Mouse (Mus musculus) urinary bladder, postnatal 25 days (tissue): ENCODE measurements around the gene Gsn.

Source experiments
- DNase-seq: peaks from one replicate; pipeline ENCODE4 v3.0.0; 2022; ENCODE audit warnings: low spot score

Gsn gene

GRCm38 (mm10) chr2:35253751-35254150 lies 2.4 kb upstream of the Gsn start:
- no peak for DNase-seq

DNA sequence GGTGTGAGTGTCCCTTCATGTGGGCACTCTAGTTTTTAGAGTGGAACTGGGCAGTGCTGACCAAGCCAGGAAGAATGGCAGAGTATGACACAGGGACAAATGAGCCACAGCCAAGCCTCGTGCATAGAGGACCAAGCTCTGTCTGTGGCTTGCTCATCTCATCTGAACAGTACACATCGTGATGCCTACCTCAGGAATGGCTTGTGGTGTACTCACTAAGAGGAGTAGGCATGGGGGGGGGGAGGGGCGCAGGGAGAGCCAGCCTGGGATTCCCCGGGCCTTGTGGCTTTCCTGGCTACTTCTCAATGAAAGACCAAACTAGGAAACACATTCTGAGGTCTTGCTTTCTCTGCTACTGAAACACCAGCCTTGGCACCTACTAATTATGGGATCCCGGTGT lies 1.2 kb upstream of the Gsn start:
- no peak for DNase-seq

DNA sequence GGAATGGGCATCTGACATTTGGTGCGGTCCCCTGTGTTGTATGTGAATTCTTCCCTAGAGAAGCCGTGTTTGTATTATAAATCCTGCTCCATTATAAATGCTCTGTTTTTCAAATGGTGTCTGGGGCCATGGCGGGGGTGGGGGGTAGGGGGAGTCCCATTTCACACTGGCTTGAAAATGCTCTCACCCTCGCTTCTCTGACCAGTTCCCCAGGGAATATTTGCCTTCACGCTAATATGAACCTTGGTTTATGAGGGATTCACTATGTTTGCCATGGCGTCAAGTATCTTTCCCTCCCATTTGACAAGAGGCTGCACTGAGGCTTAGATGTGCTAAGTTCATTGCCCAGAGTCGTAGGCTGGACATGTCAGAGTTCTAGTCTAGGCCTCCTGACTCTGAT lies 718 bp upstream of the Gsn start:
- no peak for DNase-seq

GRCm38 (mm10) chr2:35256932-35257331 lies 752 bp downstream of the Gsn start:
- no peak for DNase-seq

DNA sequence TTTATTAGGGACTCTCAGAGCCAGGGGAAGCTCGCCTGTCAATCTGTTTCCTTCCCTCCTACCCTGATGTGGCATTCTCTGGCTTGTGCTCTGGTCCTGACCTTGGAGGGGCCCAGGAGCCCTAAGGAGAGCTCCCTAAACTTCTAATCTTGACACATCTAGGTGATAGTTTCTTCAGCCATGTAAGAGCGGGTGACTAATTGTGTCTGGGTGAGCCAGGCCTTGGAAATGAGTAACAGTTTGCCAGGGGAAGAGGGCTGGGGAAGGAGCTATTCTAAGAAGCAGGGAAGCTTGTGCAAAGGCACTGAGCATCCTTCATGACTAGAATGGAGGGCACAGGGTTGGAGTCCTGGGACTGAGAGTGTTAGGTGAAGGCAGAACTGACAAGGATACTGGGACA lies 1.7 kb downstream of the Gsn start:
- no peak for DNase-seq

GRCm38 (mm10) chr2:35258590-35258989 lies 2.4 kb downstream of the Gsn start:
- DNase-seq: no peak

- no peak for DNase-seq
These were observed 3.3 kb downstream of the Gsn start for GRCm38 (mm10) chr2:35259338-35260080.

- no peak for DNase-seq
These were observed 4.1 kb downstream of the Gsn start for GRCm38 (mm10) chr2:35260291-35260690.

DNA sequence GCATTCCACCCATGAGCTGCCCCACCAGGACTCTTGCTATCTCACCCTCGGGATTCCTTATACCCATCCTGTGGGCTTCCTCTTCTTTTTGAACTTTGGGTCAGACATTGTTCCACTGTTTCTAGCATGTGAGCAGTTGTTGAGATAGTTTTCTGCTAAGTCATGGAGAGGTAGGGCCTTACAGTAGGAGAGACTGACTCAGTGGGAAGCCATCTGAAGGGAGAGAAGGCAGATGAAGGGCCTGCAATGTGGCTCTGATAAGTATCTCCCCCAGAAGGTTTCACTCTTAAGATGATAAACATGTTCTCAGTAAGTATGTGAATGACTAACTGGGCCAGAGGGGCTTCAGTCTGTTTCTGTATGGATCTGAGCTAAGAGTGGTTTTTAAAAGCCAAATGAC lies 7.9 kb downstream of the Gsn start:
- no peak for DNase-seq

- no peak for DNase-seq
These were observed 9.1 kb downstream of the Gsn start for GRCm38 (mm10) chr2:35265296-35265695.

DNA sequence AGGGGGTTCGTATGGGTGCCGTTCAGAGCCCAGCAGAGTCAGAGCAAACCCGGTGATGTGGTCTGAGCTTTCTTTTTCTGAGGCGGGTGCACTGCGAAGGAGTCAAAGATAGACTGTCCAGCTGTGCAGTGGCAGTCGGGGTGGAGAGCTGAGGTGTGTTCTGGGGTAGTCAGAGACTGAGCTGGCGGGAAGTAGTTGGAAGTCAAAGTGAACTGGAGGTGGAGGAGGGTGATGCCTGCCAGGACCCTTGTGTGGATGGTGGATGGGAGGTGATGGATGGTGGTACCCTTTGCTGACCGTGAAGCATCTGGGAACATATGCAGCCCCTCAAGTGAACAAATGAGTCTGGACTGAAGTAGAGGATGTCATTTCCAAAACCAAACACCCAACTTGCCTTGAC lies 9.6 kb downstream of the Gsn start:
- no peak for DNase-seq

- no peak for DNase-seq
These were observed 10.2 kb downstream of the Gsn start for GRCm38 (mm10) chr2:35266251-35266905.

DNA sequence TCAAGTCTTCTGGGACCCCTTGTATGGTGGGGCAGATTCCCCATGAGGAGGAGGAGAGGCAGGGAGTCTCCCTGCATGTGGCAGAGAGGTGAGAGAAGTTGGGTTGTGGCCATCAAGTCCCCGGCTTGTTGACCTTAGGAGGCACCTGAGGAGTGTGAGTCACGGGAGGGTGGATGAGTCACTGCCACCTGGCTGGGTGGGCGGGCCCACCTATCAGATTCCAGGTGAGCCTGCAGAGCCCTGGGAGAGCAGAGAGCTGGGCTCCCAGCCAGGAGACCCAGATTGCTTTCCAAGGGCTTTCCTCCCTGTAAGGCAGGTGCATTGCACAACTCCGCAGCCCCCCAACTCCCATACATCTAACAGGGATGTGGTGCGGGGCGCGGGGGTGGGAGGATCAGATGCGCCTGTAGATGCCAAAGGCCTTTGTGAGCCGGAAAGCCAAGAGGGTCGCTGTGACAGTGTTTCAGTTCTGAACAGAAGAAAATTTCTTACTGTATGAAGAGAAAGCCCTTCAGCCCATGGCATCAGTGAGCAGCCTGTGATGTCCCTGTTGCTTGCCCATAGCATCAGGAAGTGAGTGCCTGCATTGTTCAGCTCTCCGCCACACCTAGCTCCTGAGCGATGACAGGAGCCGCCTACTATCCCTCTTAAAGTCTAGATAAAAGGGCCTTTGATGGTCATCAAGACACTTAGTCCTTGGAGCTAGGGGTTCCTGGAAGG lies 11.1 kb downstream of the Gsn start:
- DNase-seq: no peak

- no peak for DNase-seq
These were observed 11.8 kb downstream of the Gsn start for GRCm38 (mm10) chr2:35267876-35268566.

- DNase-seq: no peak
These were observed 13.0 kb downstream of the Gsn start for GRCm38 (mm10) chr2:35269136-35269535.

DNA sequence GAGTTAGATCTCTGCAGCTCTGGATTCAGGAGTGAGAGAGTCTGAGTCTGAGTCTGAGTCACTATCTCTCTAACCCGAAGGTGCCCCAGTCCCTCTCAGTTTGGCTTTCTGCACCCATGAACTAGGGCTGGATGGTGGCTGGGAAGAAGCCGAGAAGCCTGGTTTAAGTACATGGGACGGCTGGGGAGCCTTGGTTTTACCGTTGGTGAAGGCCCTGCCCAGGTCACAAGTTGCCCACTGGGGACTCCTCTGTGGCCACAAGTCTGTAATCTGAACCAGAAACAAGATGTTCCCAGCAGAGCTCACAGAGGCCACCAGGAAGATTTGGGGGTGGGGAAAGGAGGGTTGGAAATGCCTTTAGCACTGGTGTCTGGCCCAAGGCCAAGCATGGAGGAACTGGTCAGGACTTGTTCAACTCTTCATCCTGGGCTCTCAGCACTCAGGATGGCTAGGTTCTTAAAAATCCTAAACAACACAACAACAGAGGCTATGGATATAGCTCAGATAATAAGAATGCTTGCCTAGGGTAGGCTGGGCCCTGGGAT lies 13.6 kb downstream of the Gsn start:
- DNase-seq: no peak

- DNase-seq: no peak
These were observed 14.4 kb downstream of the Gsn start for GRCm38 (mm10) chr2:35270531-35270984.

- no peak for DNase-seq
These were observed 15.6 kb downstream of the Gsn start for GRCm38 (mm10) chr2:35271817-35272216.

DNA sequence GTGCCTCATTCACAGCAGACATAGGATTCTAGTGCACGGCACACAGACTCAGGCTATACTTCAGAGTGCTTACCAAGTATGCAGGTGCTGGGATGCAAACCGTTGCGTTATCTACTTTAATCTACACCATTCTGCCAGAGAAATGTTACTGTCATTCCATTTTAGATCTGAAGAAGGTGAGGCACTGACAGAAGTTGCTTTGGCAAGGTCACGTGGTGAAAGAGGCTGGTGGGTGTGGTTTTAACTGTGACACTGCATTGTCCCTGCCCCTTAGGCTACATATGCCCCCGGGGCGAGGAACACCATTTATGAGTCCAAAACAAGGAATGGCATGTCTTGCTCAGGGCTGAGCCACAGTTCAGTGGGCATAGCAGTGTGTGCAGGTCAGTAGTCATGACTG lies 16.7 kb downstream of the Gsn start:
- no peak for DNase-seq

- DNase-seq: no peak
These were observed 17.4 kb downstream of the Gsn start for GRCm38 (mm10) chr2:35273536-35273935.

- peak; percentile 70 for DNase-seq
These were observed 21.5 kb downstream of the Gsn start for GRCm38 (mm10) chr2:35277686-35278085.
